Mouse (Mus musculus): Measurements from ENCODE around the gene Gipc3.
A peak's percentile ranks its signal among the peaks of the same experiment; 100 is the strongest.

Gene Gipc3

GRCm38 (mm10) chr10:81344421-81345161 is 1.5 kb upstream of the Gipc3 start:
- DNase-seq: no peak

GRCm38 (mm10) chr10:81341333-81341949 is 1.6 kb downstream of the Gipc3 start:
- peak; percentile 88 to 90 for DNase-seq

GRCm38 (mm10) chr10:81340551-81341332 is 2.3 kb downstream of the Gipc3 start:
- no peak for DNase-seq

- no peak for DNase-seq
Measured at GRCm38 (mm10) chr10:81336558-81336957, 6.5 kb downstream of the Gipc3 start.

- peak; percentile 57 to 71 for DNase-seq
Measured at GRCm38 (mm10) chr10:81335393-81336340, 7.4 kb downstream of the Gipc3 start.

GRCm38 (mm10) chr10:81334324-81334723 is 8.7 kb downstream of the Gipc3 start:
- no peak for DNase-seq

GRCm38 (mm10) chr10:81332277-81332676 is 10.8 kb downstream of the Gipc3 start:
- DNase-seq: no peak

GRCm38 (mm10) chr10:81330007-81330406 is 13.1 kb downstream of the Gipc3 start:
- DNase-seq: peak; percentile 45 to 54

GRCm38 (mm10) chr10:81329194-81329975 is 13.7 kb downstream of the Gipc3 start:
- peak; percentile 71 to 81 for DNase-seq

GRCm38 (mm10) chr10:81328386-81328785 is 14.7 kb downstream of the Gipc3 start, which contains the start of gene Tbxa2r:
Gene Tbxa2r, plus strand, starts transcription at chr10:81328731.
- DNase-seq: peak; percentile 70 to 80

- peak; percentile 36 to 60 for DNase-seq
Measured at GRCm38 (mm10) chr10:81327959-81328358, 15.1 kb downstream of the Gipc3 start.

GRCm38 (mm10) chr10:81326858-81327257 is 16.2 kb downstream of the Gipc3 start:
- DNase-seq: peak; percentile 55 to 71

- DNase-seq: no peak
Measured at GRCm38 (mm10) chr10:81325781-81326180, 17.3 kb downstream of the Gipc3 start.

GRCm38 (mm10) chr10:81325176-81325575 is 17.9 kb downstream of the Gipc3 start:
- no peak for DNase-seq

- no peak for DNase-seq
Measured at GRCm38 (mm10) chr10:81323791-81324530, 19.1 kb downstream of the Gipc3 start.

GRCm38 (mm10) chr10:81323141-81323775 is 19.8 kb downstream of the Gipc3 start:
- no peak for DNase-seq

GRCm38 (mm10) chr10:81322444-81322843 is 20.6 kb downstream of the Gipc3 start:
- DNase-seq: no peak

GRCm38 (mm10) chr10:81321436-81321835 is 21.6 kb downstream of the Gipc3 start:
- DNase-seq: no peak

- DNase-seq: peak; percentile 99 to 100
Measured at GRCm38 (mm10) chr10:81320550-81321347, 22.3 kb downstream of the Gipc3 start, which contains the start of gene Cactin. Gene Cactin, plus strand, starts transcription at chr10:81321103.
